Mouse (Mus musculus): ENCODE results near the gene Cog8. TPM values are rescaled to one million over a fixed set of nuclear protein-coding genes. Genes with fewer than 3 reads are reported as not detected.

The Cog8 gene
- total and polyA plus RNA-seq, 3 experiments, result 27.0 to 27.2 TPM; not detected in 1

DNA sequence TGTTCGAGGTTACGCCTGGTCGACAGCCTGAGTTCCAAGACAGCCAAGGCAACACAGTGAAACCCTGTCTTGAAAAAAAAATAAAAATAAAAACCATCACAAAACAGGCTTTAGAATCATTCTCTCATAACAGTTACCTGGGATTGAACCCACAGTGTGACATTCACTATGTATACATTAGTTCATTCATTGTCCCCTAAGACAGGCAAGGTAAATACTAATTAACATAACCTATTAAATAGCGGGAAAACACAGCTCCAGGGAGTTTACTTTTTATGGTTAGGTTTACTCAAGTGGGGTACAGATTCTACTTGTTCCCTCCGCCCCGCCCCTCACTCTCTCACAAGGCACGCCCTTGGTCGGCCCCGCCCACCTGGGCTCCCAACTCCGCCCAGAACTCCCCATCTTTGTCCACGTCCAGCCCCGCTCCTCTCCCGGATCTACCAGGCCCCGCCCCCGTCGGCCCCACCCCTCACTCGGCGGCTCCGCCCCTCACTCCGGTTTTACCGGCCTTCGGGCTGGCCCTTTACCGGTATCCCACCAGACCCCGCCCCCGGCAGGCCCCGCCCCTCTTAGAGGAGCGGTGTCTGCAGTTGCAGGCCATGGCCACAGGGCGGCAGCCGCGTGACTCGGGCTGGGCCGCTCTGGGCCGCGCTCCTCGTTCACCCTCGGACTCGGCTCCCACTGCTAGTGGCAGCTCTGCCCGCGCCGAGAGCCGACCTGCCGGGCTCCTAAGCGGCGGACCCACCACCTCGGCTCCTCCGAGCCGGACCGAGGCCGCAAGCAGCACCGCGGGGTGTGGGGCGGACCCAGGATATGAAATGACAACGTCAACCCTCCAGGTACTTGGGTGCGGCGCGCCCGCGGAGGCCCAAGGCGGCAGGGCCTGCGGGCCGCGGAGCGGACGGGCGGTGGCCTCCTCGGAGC is 25.6 kb downstream of the Cog8 start, which contains the start of gene Vps4a:
TSS of gene Vps4a (plus strand) at position 573 of the 927 bp plus-strand sequence.
- H3K4me1 ChIP-seq (ENCODE audit: control insufficient read depth in 1 of 2, insufficient read depth in 2 of 2, low read length in 2 of 2), result peaks cover 0 to 20% of the 10 kb centered on the region in 2 experiments; a peak in 3 of 4 replicates
- H3K27me3 ChIP-seq (ENCODE audit: control insufficient read depth in 1 of 2, insufficient read depth in 2 of 2, low read length in 2 of 2), result no peaks in the 10 kb centered on the region
- H3K27ac ChIP-seq (ENCODE audit: control insufficient read depth, low read depth, low read length), result peak within 1 kb of the TSS; percentile 85
- peaks cover 14% of the 10 kb centered on the region for H3K79me2 ChIP-seq (ENCODE audit: control insufficient read depth, insufficient read depth, low read length, poor library complexity)
- H3K9me3 ChIP-seq (replicated peaks; ENCODE audit: insufficient read depth, low read length), result no peaks in the 10 kb centered on the region
- DNase-seq (ENCODE audit: low read depth, low spot score), result peak; percentile 94
- peak within 1 kb of the TSS; percentile 92 to 99 for H3K4me3 ChIP-seq (ENCODE audit: control insufficient read depth in 1 of 2, insufficient read depth in 1 of 2, low read depth in 2 of 2, low read length in 2 of 2)
- peaks cover 0 to 22% of the 10 kb centered on the region in 2 experiments; a peak in 2 of 4 replicates for H3K36me3 ChIP-seq (ENCODE audit: control insufficient read depth in 1 of 2, insufficient read depth in 2 of 2, low read length in 2 of 2)
- peak within 1 kb of the TSS; percentile 100 for H3K9ac ChIP-seq (ENCODE audit: control insufficient read depth, low read depth, low read length, poor library complexity, severe bottlenecking)
- no peak for TF ChIP-seq GABPA (IDR thresholded peaks at IDR 0.05; ENCODE audit: low read depth, low read length)
- peak; percentile 87; the same call in 1 of the 2 replicates for TF ChIP-seq UBTF (IDR thresholded peaks at IDR 0.05; ENCODE audit: borderline replicate concordance, insufficient read depth, low read depth, low read length)
- TF ChIP-seq MYB (IDR thresholded peaks at IDR 0.05; ENCODE audit: low read depth, low read length), result no peak
- no peak for TF ChIP-seq MYC (IDR thresholded peaks at IDR 0.05; ENCODE audit: low read depth, low read length)
- TF ChIP-seq RAD21 (IDR thresholded peaks at IDR 0.05; ENCODE audit: low read depth, low read length), result peak; percentile 18
- 0 out of 2 replicates have a peak, but pooled peaks have one; percentile 12 for TF ChIP-seq MAX (IDR thresholded peaks at IDR 0.05; ENCODE audit: low read length)
- peak; percentile 34 for TF ChIP-seq MXI1 (IDR thresholded peaks at IDR 0.05; ENCODE audit: low read depth, low read length)
- peak; percentile 59 for TF ChIP-seq SMC3 (IDR thresholded peaks at IDR 0.05; ENCODE audit: low read depth, low read length)
- TF ChIP-seq USF2 (IDR thresholded peaks at IDR 0.05; ENCODE audit: borderline replicate concordance in 1 of 2, insufficient read depth in 1 of 2, low read depth in 1 of 2, low read length in 2 of 2), result no peak
- TF ChIP-seq POLR2AphosphoS5 (IDR thresholded peaks at IDR 0.05; ENCODE audit: borderline replicate concordance, low read depth, low read length), result no peak
- TF ChIP-seq MEF2A (IDR thresholded peaks at IDR 0.05; ENCODE audit: extremely low read depth, insufficient replicate concordance, low read depth, low read length, poor library complexity, severe bottlenecking), result no peak
- TF ChIP-seq POLR2AphosphoS2 (IDR thresholded peaks at IDR 0.05; ENCODE audit: low read length), result peak; percentile 81
- TF ChIP-seq BHLHE40 (IDR thresholded peaks at IDR 0.05; ENCODE audit: borderline replicate concordance, low read depth, low read length), result no peak
- 0 out of 2 replicates have a peak, but pooled peaks have one; percentile 28 for TF ChIP-seq ELF1 (IDR thresholded peaks at IDR 0.05; ENCODE audit: low read depth, low read length)
- peak in 2 of 3 experiments; percentile 77 to 83; a peak in 5 of 6 replicates for TF ChIP-seq CTCF (IDR thresholded peaks at IDR 0.05 in 2 of 3, conservative IDR thresholded peaks at IDR 0.05 in 1 of 3; ENCODE audit: control insufficient read depth in 1 of 3, insufficient read depth in 1 of 3, low read depth in 2 of 3, low read length in 3 of 3, poor library complexity in 1 of 3, severe bottlenecking in 1 of 3)
- TF ChIP-seq JUND (IDR thresholded peaks at IDR 0.05; ENCODE audit: low read depth, low read length), result no peak
- TF ChIP-seq GATA1 (IDR thresholded peaks at IDR 0.05; ENCODE audit: low read depth, low read length), result no peak
- TF ChIP-seq MAFK (IDR thresholded peaks at IDR 0.05; ENCODE audit: borderline replicate concordance, low read depth, low read length), result no peak
- peak; percentile 61; the same call in 1 of the 2 replicates for TF ChIP-seq MAZ (IDR thresholded peaks at IDR 0.05; ENCODE audit: low read depth, low read length)
- TF ChIP-seq SIN3A (IDR thresholded peaks at IDR 0.05; ENCODE audit: low read length), result peak; percentile 62
- 0 out of 4 replicates have a peak, but pooled peaks of 1 of the 2 experiments have one; percentile 6 for TF ChIP-seq EP300 (IDR thresholded peaks at IDR 0.05; ENCODE audit: low read depth in 1 of 2, low read length in 2 of 2)
- peak; percentile 68; the same call in 1 of the 2 replicates for TF ChIP-seq ZMIZ1 (IDR thresholded peaks at IDR 0.05; ENCODE audit: low read depth, low read length)
- TF ChIP-seq E2F4 (IDR thresholded peaks at IDR 0.05; ENCODE audit: borderline replicate concordance, low read depth, low read length), result no peak
- TF ChIP-seq TBP (IDR thresholded peaks at IDR 0.05; ENCODE audit: low read depth, low read length), result peak; percentile 53; the same call in 1 of the 2 replicates
- peak; percentile 74 for TF ChIP-seq NELFE (IDR thresholded peaks at IDR 0.05; ENCODE audit: low read depth, low read length)
- TF ChIP-seq TCF12 (IDR thresholded peaks at IDR 0.05; ENCODE audit: low read depth, low read length), result peak; percentile 74
- 0 out of 2 replicates have a peak, but pooled peaks have one; percentile 10 for TF ChIP-seq ETS1 (IDR thresholded peaks at IDR 0.05; ENCODE audit: low read depth, low read length)
- TF ChIP-seq NRF1 (IDR thresholded peaks at IDR 0.05; ENCODE audit: insufficient read depth, low read depth, low read length, poor library complexity, severe bottlenecking), result no peak; the same call in 1 of the 2 replicates
- TF ChIP-seq ZKSCAN1 (IDR thresholded peaks at IDR 0.05; ENCODE audit: low read depth, low read length), result no peak
- TF ChIP-seq ZNF384 (IDR thresholded peaks at IDR 0.05; ENCODE audit: low read depth, low read length), result no peak
- peak; percentile 7; the same call in 1 of the 2 replicates for TF ChIP-seq ZC3H11A (IDR thresholded peaks at IDR 0.05; ENCODE audit: low read depth, low read length)
- no peak for TF ChIP-seq CHD2 (IDR thresholded peaks at IDR 0.05; ENCODE audit: low read length)
- TF ChIP-seq HCFC1 (IDR thresholded peaks at IDR 0.05; ENCODE audit: low read depth, low read length), result peak; percentile 85
- no peak for TF ChIP-seq CHD1 (IDR thresholded peaks at IDR 0.05; ENCODE audit: low read depth, low read length)

All from MEL (cell line).